Mouse (Mus musculus) common myeloid progenitor, adult 5-6 weeks (primary cell): ENCODE results near the gene Plekhm1. TPM values are rescaled to one million over a fixed set of nuclear protein-coding genes. Genes with fewer than 3 reads are reported as not detected.
"Not testable (repeated sequence)": the region's sequence is repeated elsewhere in the genome, so short reads cannot be mapped to it uniquely, and the experiment has no call there.

Experiments used
- ATAC-seq: replicated peaks from 2 replicates; pipeline ENCODE4 v1.8.0; 2016; ENCODE audit warnings: low read depth, mild to moderate bottlenecking, moderate TSS enrichment, inconsistent platforms; ENCODE audit not compliant: poor library complexity, severe bottlenecking
- total RNA-seq: library from RNA; stranded (forward); fragments of 200-1000, 187-1606 nt; gene quantifications from 2 replicates; pipeline ENCODE4 v1.2.3, GENCODE M21; 2017

Plekhm1 gene
- total RNA-seq, 1 experiment from 2014 or later: 3.6 TPM

DNA sequence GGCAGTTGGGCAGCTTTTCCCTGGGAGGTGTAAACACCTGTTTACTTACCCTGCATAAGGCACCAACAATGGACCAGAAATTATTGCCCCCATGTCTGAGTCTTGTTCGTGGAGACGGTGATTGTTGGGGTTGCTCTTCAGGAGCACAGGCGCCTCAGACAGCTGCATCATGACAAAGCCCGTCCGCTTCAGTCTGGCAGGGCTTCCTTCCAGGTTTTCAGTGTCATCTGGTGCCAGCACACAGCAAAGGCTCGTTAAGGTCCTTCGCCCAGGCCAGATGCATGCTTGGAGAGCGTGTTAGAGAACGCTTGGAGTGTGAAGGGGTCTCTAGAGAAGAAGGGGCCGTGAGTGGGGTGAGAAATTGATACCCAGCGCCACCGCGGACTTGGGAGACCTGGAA lies 87.8 kb downstream of the Plekhm1 start:
- ATAC-seq: no peak

GRCm38 (mm10) chr11:103322832-103323231 lies 89.7 kb downstream of the Plekhm1 start:
- not testable (repeated sequence) for ATAC-seq

DNA sequence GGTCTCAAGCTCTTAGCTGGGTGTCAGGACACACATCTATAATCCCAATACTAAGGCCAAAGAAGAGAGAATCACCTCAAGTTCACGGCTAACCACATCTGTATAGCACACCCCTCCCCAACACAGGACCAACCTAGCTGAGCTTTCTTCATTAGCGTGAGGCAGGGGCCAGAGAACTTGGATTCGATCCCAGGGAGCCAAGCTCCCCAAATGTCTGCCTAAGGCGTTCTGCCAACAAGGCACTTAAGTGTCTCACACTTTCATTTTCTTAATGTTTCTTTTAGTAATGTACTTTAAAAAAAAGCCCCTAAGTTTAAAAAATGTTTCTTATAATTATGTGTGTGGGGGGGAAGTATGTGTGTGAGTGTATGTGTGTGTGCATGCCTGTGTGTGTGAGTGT lies 91.8 kb downstream of the Plekhm1 start:
- ATAC-seq: no peak

DNA sequence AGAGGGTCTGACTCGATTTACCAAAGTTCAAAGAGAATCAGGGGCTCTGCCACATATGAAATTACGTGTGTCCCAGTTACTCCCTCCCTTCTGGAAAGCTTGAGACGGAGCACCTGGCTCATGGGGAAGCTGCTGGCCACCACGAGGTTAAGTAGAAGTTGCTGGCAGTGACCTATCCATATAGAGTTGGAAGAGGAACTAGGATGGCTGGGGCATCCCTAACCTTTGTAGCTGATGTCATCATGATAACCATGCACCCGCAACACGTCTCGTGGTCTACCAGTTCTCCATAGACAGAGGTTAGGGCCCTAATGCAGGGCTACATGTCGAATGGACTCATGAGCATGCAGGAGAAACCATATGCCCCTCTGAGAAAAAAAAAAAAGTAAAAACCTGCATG lies 92.3 kb downstream of the Plekhm1 start:
- ATAC-seq: peak; percentile 50; the same call in 1 of the 2 replicates

DNA sequence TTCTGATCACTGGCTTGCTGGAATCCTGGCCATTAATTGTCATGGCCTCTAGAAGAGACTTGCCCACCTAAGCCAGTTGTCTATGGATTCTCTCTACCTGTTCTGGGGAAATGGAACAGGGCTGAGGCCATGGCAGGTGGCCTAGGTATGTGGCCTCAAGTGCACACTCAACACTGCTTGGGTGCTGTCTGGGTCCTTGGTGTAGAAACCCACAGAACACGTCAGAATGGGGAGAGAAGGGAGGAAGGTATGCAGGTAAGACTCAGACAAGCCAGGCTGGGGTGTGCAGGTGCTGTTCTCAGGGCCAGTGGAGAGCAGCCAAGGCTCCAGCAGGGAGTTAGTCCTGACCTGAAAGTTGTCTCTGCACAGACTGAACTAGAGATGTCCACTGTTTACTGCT lies 94.4 kb downstream of the Plekhm1 start:
- ATAC-seq: no peak

- peak; percentile 44 for ATAC-seq
Measured at GRCm38 (mm10) chr11:103315379-103315778, 97.1 kb downstream of the Plekhm1 start.

- no peak for ATAC-seq
Measured at GRCm38 (mm10) chr11:103314736-103315374, 97.6 kb downstream of the Plekhm1 start.

Other genes with a start within 250 kb of the Plekhm1 start
- 28.4 and 81.9 TPM in 2 replicates for gene Fmnl1, start 241.6 kb downstream of the Plekhm1 start, total RNA-seq
- gene 1700023F06Rik, start 204.1 kb downstream of the Plekhm1 start, total RNA-seq: not detected in 2 replicates
- 0.96 TPM in 1 of 2 replicates, not detected in the other for gene Spata32, start 194.3 kb downstream of the Plekhm1 start, total RNA-seq
- 3.7 and 18.4 TPM in 2 replicates for gene Map3k14, start 145.2 kb downstream of the Plekhm1 start, total RNA-seq
- gene Arhgap27, start 49.0 kb downstream of the Plekhm1 start, total RNA-seq: 8.2 and 13.7 TPM in 2 replicates
- gene Lrrc37a, start 91.9 kb upstream of the Plekhm1 start, total RNA-seq: not detected in 2 replicates
- not detected in 2 replicates for gene Gm884, start 208.5 kb upstream of the Plekhm1 start, total RNA-seq
- not detected in 2 replicates for gene Lyzl6, start 226.2 kb upstream of the Plekhm1 start, total RNA-seq
- not detected in 2 replicates for gene Rprml, start 236.9 kb upstream of the Plekhm1 start, total RNA-seq